In genomic region chr5:147894455-147895076, GRCm38 (mm10) we compare ENCODE assay signal across 8 mouse cellular contexts. TPM values are rescaled to one million over a fixed set of nuclear protein-coding genes. Genes with fewer than 3 reads are reported as not detected.
DNase-seq lines count a peak whose midpoint lies in the region; ATAC-seq and TF ChIP-seq lines count a peak whose summit lies in the region.

Gene Slc46a3 (minus strand): TSS chr5:147894815.

- DNase-seq in 416B (ENCODE audit: low read depth) = peak; percentile 96
- peak; percentile 96 to 97 for DNase-seq in heart, adult 9 months (ENCODE audit: low spot score in 2 of 2)
- peak; percentile 74 to 92 for DNase-seq in monocyte, adult 2 months (ENCODE audit: low read depth in 1 of 2, low spot score in 2 of 2)
- peak; percentile 92 to 93 for DNase-seq in spleen, postnatal 36 days (ENCODE audit: low spot score in 2 of 2)

- H3K4me3 ChIP-seq in bone marrow, adult 2 months (replicated peaks; ENCODE audit: control insufficient read depth, low read depth, low read length) = peak within 1 kb of the TSS; percentile 71
- H3K4me3 ChIP-seq in embryonic facial prominence, embryonic 15.5 days (replicated peaks) = peak within 1 kb of the TSS; percentile 71
- peak within 1 kb of the TSS; percentile 68 for H3K4me3 ChIP-seq in kidney, embryonic 14.5 days (ENCODE audit: low read length)
- peak within 1 kb of the TSS; percentile 58 for H3K4me3 ChIP-seq in limb, embryonic 15.5 days

- H3K4me1 ChIP-seq in bone marrow, adult 2 months (ENCODE audit: control insufficient read depth, insufficient read depth, low read length) = no peaks in the 10 kb centered on the region; the same call in 1 of the 2 replicates
- H3K4me1 ChIP-seq in embryonic facial prominence, embryonic 15.5 days = peaks cover 19% of the 10 kb centered on the region; the same call in 1 of the 2 replicates
- peaks cover 3% of the 10 kb centered on the region; the same call in 1 of the 2 replicates for H3K4me1 ChIP-seq in kidney, embryonic 14.5 days (ENCODE audit: control insufficient read depth, insufficient read depth, low read length)
- H3K4me1 ChIP-seq in limb, embryonic 15.5 days = peaks cover 11% of the 10 kb centered on the region; the same call in 1 of the 2 replicates

- H3K9ac ChIP-seq in embryonic facial prominence, embryonic 15.5 days = peak within 1 kb of the TSS; percentile 50
- peak within 1 kb of the TSS; percentile 54 for H3K9ac ChIP-seq in kidney, embryonic 14.5 days (ENCODE audit: low read depth, low read length)
- H3K9ac ChIP-seq in limb, embryonic 15.5 days = peak within 1 kb of the TSS; percentile 29; the same call in 1 of the 2 replicates

- peak; percentile 40; the same call in 1 of the 2 replicates for TF ChIP-seq CTCF in bone marrow, adult 2 months (IDR thresholded peaks at IDR 0.05; ENCODE audit: control insufficient read depth, insufficient read depth, low read length)

- peak; percentile 97 for ATAC-seq in embryonic facial prominence, embryonic 15.5 days (ENCODE audit: insufficient number of reproducible peaks, low FRiP score, low TSS enrichment, low read depth)
- peak; percentile 100 for ATAC-seq in kidney, embryonic 14.5 days (ENCODE audit: low FRiP score, low TSS enrichment)
- ATAC-seq in limb, embryonic 15.5 days (ENCODE audit: insufficient number of reproducible peaks, low FRiP score, low TSS enrichment, low read depth) = peak; percentile 92

- no peaks in the 10 kb centered on the region for H3K36me3 ChIP-seq in embryonic facial prominence, embryonic 15.5 days
- no peaks in the 10 kb centered on the region for H3K36me3 ChIP-seq in kidney, embryonic 14.5 days (ENCODE audit: control insufficient read depth, insufficient read depth, low read length)
- H3K36me3 ChIP-seq in limb, embryonic 15.5 days = no peaks in the 10 kb centered on the region

- peak within 1 kb of the TSS; percentile 93 for H3K4me2 ChIP-seq in embryonic facial prominence, embryonic 15.5 days (replicated peaks)
- peak within 1 kb of the TSS; percentile 98 for H3K4me2 ChIP-seq in kidney, embryonic 14.5 days (replicated peaks; ENCODE audit: low read depth, low read length)
- H3K4me2 ChIP-seq in limb, embryonic 15.5 days = peak within 1 kb of the TSS; percentile 95

- under 1% methylated on average over 47 of the region's 47 CpGs for WGBS in bone marrow, adult 2 months
- under 1% methylated on average over 47 of the region's 47 CpGs for WGBS in embryonic facial prominence, embryonic 15.5 days
- WGBS in kidney, embryonic 14.5 days = under 1% methylated on average over 47 of the region's 47 CpGs
- under 1% methylated on average over 47 of the region's 47 CpGs for WGBS in limb, embryonic 15.5 days

- peak within 1 kb of the TSS; percentile 58 for H3K27ac ChIP-seq in bone marrow, adult 2 months (ENCODE audit: control insufficient read depth, insufficient read depth, low read depth, low read length, poor library complexity)
- H3K27ac ChIP-seq in embryonic facial prominence, embryonic 15.5 days (replicated peaks) = peak within 1 kb of the TSS; percentile 28; the same call in 1 of the 2 replicates
- no peak within 1 kb of the TSS for H3K27ac ChIP-seq in kidney, embryonic 14.5 days (ENCODE audit: low read depth, low read length)
- no peak within 1 kb of the TSS for H3K27ac ChIP-seq in limb, embryonic 15.5 days

- TF ChIP-seq POLR2A in bone marrow, adult 2 months (IDR thresholded peaks at IDR 0.05; ENCODE audit: borderline replicate concordance, control insufficient read depth, low read depth, low read length) = peak; percentile 85; the same call in 1 of the 2 replicates

- H3K9me3 ChIP-seq in embryonic facial prominence, embryonic 15.5 days (replicated peaks) = no peaks in the 10 kb centered on the region
- no peaks in the 10 kb centered on the region for H3K9me3 ChIP-seq in kidney, embryonic 14.5 days (ENCODE audit: control insufficient read depth, low read length)
- no peaks in the 10 kb centered on the region for H3K9me3 ChIP-seq in limb, embryonic 15.5 days

- H3K27me3 ChIP-seq in embryonic facial prominence, embryonic 15.5 days = peaks cover 16% of the 10 kb centered on the region; the same call in 1 of the 2 replicates
- H3K27me3 ChIP-seq in kidney, embryonic 14.5 days (ENCODE audit: control insufficient read depth, insufficient read depth, low read length) = peaks cover 11% of the 10 kb centered on the region; the same call in 1 of the 2 replicates
- H3K27me3 ChIP-seq in limb, embryonic 15.5 days = peaks cover 28% of the 10 kb centered on the region

RNA-seq across cellular contexts. Expression of gene Slc46a3, which starts in this region (rescaled TPM):
- 13.1 and 22.2 TPM in 2 replicates for polyA plus RNA-seq in bone marrow, adult 2 months (2011; ENCODE audit: insufficient read depth, insufficient read length, low replicate concordance, missing spikeins)
- 3.7 and 4.6 TPM in 2 replicates for polyA plus RNA-seq in embryonic facial prominence, embryonic 15.5 days (2015; fragmentation: Nextera tagmentation; extraction: Ambion mirVana)
- polyA plus RNA-seq in kidney, embryonic 14.5 days (2014; fragmentation: Nextera tagmentation; extraction: Ambion mirVana) = 1.2 and 1.8 TPM in 2 replicates
- 2.9 and 3.5 TPM in 2 replicates for polyA plus RNA-seq in limb, embryonic 15.5 days (2015; fragmentation: Nextera tagmentation; extraction: Ambion mirVana)

Comparison
In these comparisons a context has a peak if more than half of its experiments do, and no peak if none do; other contexts are left out.
1. H3K27ac ChIP-seq: peak in bone marrow, adult 2 months (single experiment) and embryonic facial prominence, embryonic 15.5 days (single experiment); none in kidney, embryonic 14.5 days (single experiment) and limb, embryonic 15.5 days (single experiment).
2. Peak in every context shown above with its lines, with median percentiles within 50 percentile points of each other: DNase-seq, H3K4me3 ChIP-seq, ATAC-seq, H3K4me2 ChIP-seq and H3K9ac ChIP-seq.